Mouse (Mus musculus): ENCODE results near the gene Adarb2. TPM values are rescaled to one million over a fixed set of nuclear protein-coding genes. Genes with fewer than 3 reads are reported as not detected.

The Adarb2 gene
- total and polyA plus RNA-seq, 3 experiments, result 0.42 to 0.57 TPM; not detected in 1

GRCm38 (mm10) chr13:8479970-8480369 lies 277.3 kb downstream of the Adarb2 start:
- no peak overlapping the region for H3K9ac ChIP-seq (ENCODE audit: control insufficient read depth, low read depth, low read length, poor library complexity, severe bottlenecking)
- no peak for TF ChIP-seq KAT2A (conservative IDR thresholded peaks at IDR 0.05; ENCODE audit: low read depth, low read length)
- no peak for TF ChIP-seq CHD1 (IDR thresholded peaks at IDR 0.05; ENCODE audit: low read depth, low read length)
- no peak for TF ChIP-seq GATA1 (IDR thresholded peaks at IDR 0.05; ENCODE audit: low read depth, low read length)
- DNase-seq (ENCODE audit: low read depth, low spot score), result no peak

GRCm38 (mm10) chr13:8481347-8481746 lies 278.7 kb downstream of the Adarb2 start:
- DNase-seq (ENCODE audit: low read depth, low spot score), result no peak

More at GRCm38 (mm10) chr13:8479970-8480369, 277.3 kb downstream of the Adarb2 start:
- no peaks in the 10 kb centered on the region for H3K4me1 ChIP-seq (ENCODE audit: control insufficient read depth in 1 of 2, insufficient read depth in 2 of 2, low read length in 2 of 2)
- no peaks in the 10 kb centered on the region for H3K36me3 ChIP-seq (ENCODE audit: control insufficient read depth in 1 of 2, insufficient read depth in 2 of 2, low read length in 2 of 2)
- no peak overlapping the region for H3K4me3 ChIP-seq (ENCODE audit: control insufficient read depth in 1 of 2, insufficient read depth in 1 of 2, low read depth in 2 of 2, low read length in 2 of 2)
- peaks cover 5% of the 10 kb centered on the region in 2 experiments for H3K27me3 ChIP-seq (ENCODE audit: control insufficient read depth in 1 of 2, insufficient read depth in 2 of 2, low read length in 2 of 2)
- no peaks in the 10 kb centered on the region for H3K79me2 ChIP-seq (ENCODE audit: control insufficient read depth, insufficient read depth, low read length, poor library complexity)
- H3K27ac ChIP-seq (ENCODE audit: control insufficient read depth, low read depth, low read length), result no peak overlapping the region
- H3K9me3 ChIP-seq (replicated peaks; ENCODE audit: insufficient read depth, low read length), result no peaks in the 10 kb centered on the region

GRCm38 (mm10) chr13:8484592-8485272 lies 282.1 kb downstream of the Adarb2 start:
- Histone ChIP-seq H3K4me1 (ENCODE audit: control insufficient read depth in 1 of 2, insufficient read depth in 2 of 2, low read length in 2 of 2) (no peaks in the 10 kb centered on the region), H3K9ac (ENCODE audit: control insufficient read depth, low read depth, low read length, poor library complexity, severe bottlenecking) (no peak overlapping the region), H3K9me3 (replicated peaks; ENCODE audit: insufficient read depth, low read length) (no peaks in the 10 kb centered on the region), H3K27ac (ENCODE audit: control insufficient read depth, low read depth, low read length) (no peak overlapping the region), H3K27me3 (ENCODE audit: control insufficient read depth in 1 of 2, insufficient read depth in 2 of 2, low read length in 2 of 2) (peaks cover 2% of the 10 kb centered on the region in 2 experiments; a peak in 3 of 4 replicates), H3K79me2 (ENCODE audit: control insufficient read depth, insufficient read depth, low read length, poor library complexity) (no peaks in the 10 kb centered on the region), H3K36me3 (ENCODE audit: control insufficient read depth in 1 of 2, insufficient read depth in 2 of 2, low read length in 2 of 2) (no peaks in the 10 kb centered on the region), H3K4me3 (ENCODE audit: control insufficient read depth in 1 of 2, insufficient read depth in 1 of 2, low read depth in 2 of 2, low read length in 2 of 2) (no peak overlapping the region)
- no peak for DNase-seq (ENCODE audit: low read depth, low spot score)
- no peak for TF ChIP-seq NELFE (IDR thresholded peaks at IDR 0.05; ENCODE audit: low read depth, low read length)
- no peak for TF ChIP-seq POLR2A (IDR thresholded peaks at IDR 0.05; ENCODE audit: control insufficient read depth in 1 of 2, insufficient read depth in 1 of 2, low read depth in 1 of 2, low read length in 2 of 2, poor library complexity in 1 of 2)
- no peak for TF ChIP-seq MYB (IDR thresholded peaks at IDR 0.05; ENCODE audit: low read depth, low read length)
- no peak for TF ChIP-seq CHD2 (IDR thresholded peaks at IDR 0.05; ENCODE audit: low read length)
- no peak for TF ChIP-seq JUND (IDR thresholded peaks at IDR 0.05; ENCODE audit: low read depth, low read length)
- no peak for TF ChIP-seq MAZ (IDR thresholded peaks at IDR 0.05; ENCODE audit: low read depth, low read length)
- TF ChIP-seq E2F4 (IDR thresholded peaks at IDR 0.05; ENCODE audit: borderline replicate concordance, low read depth, low read length), result no peak
- no peak for TF ChIP-seq POLR2AphosphoS2 (IDR thresholded peaks at IDR 0.05; ENCODE audit: low read length)
- no peak for TF ChIP-seq ELF1 (IDR thresholded peaks at IDR 0.05; ENCODE audit: low read depth, low read length)
- TF ChIP-seq MXI1 (IDR thresholded peaks at IDR 0.05; ENCODE audit: low read depth, low read length), result no peak
- no peak for TF ChIP-seq SMC3 (IDR thresholded peaks at IDR 0.05; ENCODE audit: low read depth, low read length)
- no peak for TF ChIP-seq ZMIZ1 (IDR thresholded peaks at IDR 0.05; ENCODE audit: low read depth, low read length)
- no peak for TF ChIP-seq EP300 (IDR thresholded peaks at IDR 0.05; ENCODE audit: low read depth in 1 of 2, low read length in 2 of 2)
- TF ChIP-seq TBP (IDR thresholded peaks at IDR 0.05; ENCODE audit: low read depth, low read length), result no peak
- no peak for TF ChIP-seq ZNF384 (IDR thresholded peaks at IDR 0.05; ENCODE audit: low read depth, low read length)
- TF ChIP-seq MEF2A (IDR thresholded peaks at IDR 0.05; ENCODE audit: extremely low read depth, insufficient replicate concordance, low read depth, low read length, poor library complexity, severe bottlenecking), result no peak
- TF ChIP-seq ETS1 (IDR thresholded peaks at IDR 0.05; ENCODE audit: low read depth, low read length), result no peak

More at GRCm38 (mm10) chr13:8481347-8481746, 278.7 kb downstream of the Adarb2 start:
- TF ChIP-seq RAD21 (IDR thresholded peaks at IDR 0.05; ENCODE audit: low read depth, low read length) (no peak), BHLHE40 (IDR thresholded peaks at IDR 0.05; ENCODE audit: borderline replicate concordance, low read depth, low read length) (no peak), POLR2A (IDR thresholded peaks at IDR 0.05; ENCODE audit: control insufficient read depth in 1 of 2, insufficient read depth in 1 of 2, low read depth in 1 of 2, low read length in 2 of 2, poor library complexity in 1 of 2) (no peak), ZC3H11A (IDR thresholded peaks at IDR 0.05; ENCODE audit: low read depth, low read length) (no peak), NRF1 (IDR thresholded peaks at IDR 0.05; ENCODE audit: insufficient read depth, low read depth, low read length, poor library complexity, severe bottlenecking) (no peak), UBTF (IDR thresholded peaks at IDR 0.05; ENCODE audit: borderline replicate concordance, insufficient read depth, low read depth, low read length) (no peak), USF1 (IDR thresholded peaks at IDR 0.05; ENCODE audit: low read depth, low read length) (no peak), TBP (IDR thresholded peaks at IDR 0.05; ENCODE audit: low read depth, low read length) (no peak)
- Histone ChIP-seq H3K27me3 (ENCODE audit: control insufficient read depth in 1 of 2, insufficient read depth in 2 of 2, low read length in 2 of 2) (peaks cover 5% of the 10 kb centered on the region in 2 experiments), H3K36me3 (ENCODE audit: control insufficient read depth in 1 of 2, insufficient read depth in 2 of 2, low read length in 2 of 2) (no peaks in the 10 kb centered on the region), H3K79me2 (ENCODE audit: control insufficient read depth, insufficient read depth, low read length, poor library complexity) (no peaks in the 10 kb centered on the region), H3K9ac (ENCODE audit: control insufficient read depth, low read depth, low read length, poor library complexity, severe bottlenecking) (no peak overlapping the region), H3K27ac (ENCODE audit: control insufficient read depth, low read depth, low read length) (no peak overlapping the region), H3K9me3 (replicated peaks; ENCODE audit: insufficient read depth, low read length) (no peaks in the 10 kb centered on the region), H3K4me1 (ENCODE audit: control insufficient read depth in 1 of 2, insufficient read depth in 2 of 2, low read length in 2 of 2) (no peaks in the 10 kb centered on the region), H3K4me3 (ENCODE audit: control insufficient read depth in 1 of 2, insufficient read depth in 1 of 2, low read depth in 2 of 2, low read length in 2 of 2) (no peak overlapping the region)
